Mouse (Mus musculus) myocyte (in vitro differentiated cells): ENCODE results near the gene Ensa.

Experiments
- E2F4 ChIP-seq: IDR thresholded peaks from one replicate; pipeline ENCODE4 v1.6.1; 2011; ENCODE audit warnings: mild to moderate bottlenecking, control low read depth, moderate library complexity; ENCODE audit not compliant: insufficient read depth
- MAX ChIP-seq: IDR thresholded peaks from one replicate; pipeline ENCODE4 v1.6.1; 2011; ENCODE audit warnings: low read depth, mild to moderate bottlenecking, control low read depth
- MYOG ChIP-seq, 3 experiments: IDR thresholded peaks; one replicate each; pipeline ENCODE4 v1.6.1; 2011; ENCODE audit warnings: control low read depth in 2 of 3, low read depth in 2 of 3, mild to moderate bottlenecking in 2 of 3; ENCODE audit not compliant: insufficient read length in 2 of 3, control insufficient read depth in 1 of 3, insufficient read depth in 1 of 3
- POLR2A ChIP-seq: IDR thresholded peaks from one replicate; pipeline ENCODE4 v1.6.1; 2011; ENCODE audit warnings: low read depth, mild to moderate bottlenecking, control low read depth, moderate library complexity; ENCODE audit not compliant: insufficient read length
- TCF12 ChIP-seq: IDR thresholded peaks from one replicate; pipeline ENCODE4 v1.6.1; 2011; ENCODE audit warnings: mild to moderate bottlenecking, control low read depth; ENCODE audit not compliant: poor library complexity, insufficient read depth, severe bottlenecking
- TCF3 ChIP-seq: IDR thresholded peaks from one replicate; pipeline ENCODE4 v1.6.1; 2011; ENCODE audit warnings: low read depth, control low read depth; ENCODE audit not compliant: insufficient read length

DNA sequence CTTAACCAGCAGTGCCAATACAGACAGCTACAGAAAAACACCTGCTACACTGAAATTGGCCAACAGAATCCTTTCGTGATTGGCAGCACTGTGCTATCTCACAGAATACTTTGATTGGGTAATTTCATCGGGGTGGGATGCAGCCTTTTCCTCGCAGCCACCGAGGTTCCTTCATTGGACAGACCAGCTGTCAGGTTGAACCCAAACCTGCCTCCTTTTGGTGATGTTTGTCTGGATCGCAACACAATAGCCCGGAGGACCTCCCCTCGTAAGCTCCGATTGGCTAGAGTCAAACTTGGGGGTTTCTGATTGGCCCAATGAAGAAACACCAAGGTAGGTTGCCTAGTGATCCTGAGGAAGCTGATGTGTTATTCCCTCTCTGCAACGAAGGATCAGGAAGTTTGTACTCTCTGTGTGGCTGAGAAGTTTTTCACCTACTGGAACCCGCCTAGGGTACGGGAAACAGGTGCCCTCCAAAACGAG is 36.1 kb upstream of the Ensa start, which contains the start of gene Golph3l:
- TF ChIP-seq MYOG (IDR thresholded peaks at IDR 0.05; ENCODE audit: control insufficient read depth in 1 of 3, insufficient read depth in 1 of 3, insufficient read length in 2 of 3, low read depth in 2 of 3) = peak in 1 of 3 experiments; percentile 56
- no peak for TF ChIP-seq E2F4
- no peak for TF ChIP-seq TCF3
- no peak for TF ChIP-seq TCF12
- no peak for TF ChIP-seq MAX
- no peak for TF ChIP-seq POLR2A
